Mouse (Mus musculus) limb, embryonic 15.5 days (tissue): ENCODE data around the gene Spef2. TPM values are rescaled to one million over a fixed set of nuclear protein-coding genes. Genes with fewer than 3 reads are reported as not detected.

Experiments used
- polyA plus RNA-seq: library from polyadenylated mRNA; unstranded; fragments of >200 nt; fragmentation: Nextera tagmentation; extraction: Ambion mirVana; gene quantifications from 2 replicates; pipeline ENCODE4 v1.2.1, GENCODE M21; 2015

Spef2 gene
- polyA plus RNA-seq, 1 experiment from 2014 or later: 0.10 TPM

Other genes with a start within 250 kb of the Spef2 start
- gene Il7r, start 218.7 kb downstream of the Spef2 start, polyA plus RNA-seq: 0.14 and 0.17 TPM in 2 replicates